Mouse (Mus musculus) spleen, adult 10 weeks (tissue): ENCODE data around the gene Mov10. TPM values are rescaled to one million over a fixed set of nuclear protein-coding genes. Genes with fewer than 3 reads are reported as not detected.

Experiments used
- polyA plus RNA-seq: library from polyadenylated mRNA; stranded (reverse); fragments of 350-450 nt; fragmentation: Illumina TruSeq; extraction: RNeasy Lipid Tissue Mini Kit (QIAGEN cat#74804); gene quantifications from one replicate; pipeline ENCODE4 v1.2.3, GENCODE M21; 2015; ENCODE audit warnings: low replicate concordance; ENCODE audit not compliant: insufficient read depth

The Mov10 gene
- 11.7 TPM for polyA plus RNA-seq

DNA sequence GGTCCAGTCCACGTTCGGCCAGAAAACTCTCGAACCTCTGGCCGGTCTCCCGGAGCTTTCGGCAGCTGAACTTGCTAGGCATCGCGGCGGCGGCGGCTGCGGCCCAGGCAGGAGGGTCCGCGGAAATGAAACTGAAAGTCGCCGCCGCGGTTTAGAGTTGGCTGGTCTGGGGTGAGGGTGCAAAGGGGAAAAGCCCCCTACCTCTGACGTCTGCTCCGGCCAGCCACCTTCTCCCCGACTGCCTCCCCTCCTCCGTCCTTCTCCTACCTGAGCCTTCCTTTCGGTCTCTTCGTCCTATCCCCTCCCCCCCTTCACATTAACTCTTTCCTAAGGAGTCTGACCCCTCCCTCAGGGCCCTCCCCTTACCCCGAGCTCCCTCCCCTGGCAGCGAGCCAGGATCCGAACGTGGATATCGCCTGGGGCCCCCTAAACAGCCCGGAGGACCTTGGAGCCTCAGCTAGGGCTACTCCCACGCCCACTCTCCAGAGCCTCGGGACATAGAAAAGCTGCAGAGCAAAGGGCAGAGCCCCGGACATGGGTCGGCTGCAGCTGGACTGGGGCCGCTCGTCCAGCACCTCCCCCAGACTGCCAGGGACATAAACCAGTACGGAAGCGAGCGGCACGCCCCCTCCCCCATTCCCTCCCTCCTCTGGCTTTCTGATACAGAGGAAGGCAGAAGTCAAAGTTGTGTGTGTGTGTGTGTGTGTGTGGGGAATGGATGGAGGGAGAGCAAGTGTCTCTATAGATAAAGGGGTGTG lies at the start of gene Mov10:
Gene Mov10, minus strand, starts transcription at position 573 of the 758 bp plus-strand sequence.

DNA sequence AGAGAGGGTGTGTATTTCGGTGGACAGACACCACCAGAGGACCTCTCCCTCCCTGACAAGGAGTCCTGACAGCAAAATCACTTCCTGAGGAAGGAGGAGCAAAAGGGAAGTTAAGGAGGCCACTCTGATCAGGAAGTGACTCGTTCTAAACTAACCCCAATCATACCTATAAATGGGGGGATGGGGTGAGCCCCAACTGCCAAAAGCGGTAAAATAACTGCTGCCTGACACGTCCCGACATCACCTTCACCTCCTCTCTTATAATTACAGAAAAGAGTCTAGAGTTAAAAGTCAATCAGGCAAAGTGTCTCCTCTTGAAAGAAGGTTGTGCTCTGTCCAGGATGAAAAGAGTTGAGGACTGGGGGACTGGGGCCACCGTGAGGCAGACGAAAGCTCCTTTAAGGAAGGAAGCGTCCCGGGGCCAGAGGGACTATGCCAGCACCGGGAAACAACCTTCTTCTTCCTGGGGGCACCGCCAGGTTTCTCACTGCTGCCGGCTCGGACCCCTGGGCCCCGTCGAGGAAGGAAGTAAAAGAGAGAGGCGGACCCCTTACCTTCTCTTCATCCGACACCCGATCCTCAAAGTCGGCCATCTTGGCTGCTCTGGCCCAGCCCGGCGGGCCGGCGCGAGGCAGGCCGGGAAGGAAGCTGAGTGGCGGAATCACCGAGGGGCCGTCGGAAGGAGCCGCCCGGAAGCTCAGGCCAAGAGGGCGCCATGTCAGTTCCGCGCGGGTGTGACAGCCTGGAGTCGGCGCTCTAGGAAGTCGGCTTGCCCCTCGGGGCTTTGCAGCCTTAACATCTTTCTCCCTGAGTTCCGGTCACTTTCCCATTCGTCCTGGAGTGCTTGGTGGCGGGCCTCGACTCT lies 45.7 kb upstream of the Mov10 start, which contains the start of the genes St7l and Capza1:
Gene St7l, plus strand, starts transcription at position 220 of the 865 bp plus-strand sequence.
Gene Capza1, minus strand, starts transcription at position 720 of the 865 bp plus-strand sequence.

DNA sequence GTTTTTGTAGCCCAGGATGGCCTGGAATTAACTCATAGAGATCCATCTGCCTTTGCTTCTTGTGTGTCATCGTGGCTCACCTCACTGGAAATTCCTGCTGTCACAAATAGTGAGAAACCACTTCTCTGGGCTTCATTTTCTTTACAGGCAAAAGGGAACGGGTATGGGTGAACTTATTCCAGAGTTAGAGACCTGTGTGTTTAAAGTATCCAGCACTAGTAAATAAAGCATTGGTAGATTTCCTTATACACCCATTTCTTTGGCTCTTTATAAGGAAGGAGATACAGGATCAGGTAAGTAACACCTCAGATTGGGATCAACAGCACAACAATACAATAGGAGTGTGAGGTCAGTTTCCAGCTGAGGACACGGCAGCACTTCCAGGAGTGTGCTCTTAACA lies 30.3 kb downstream of the Mov10 start, which contains the start of gene Rhoc:
Gene Rhoc, plus strand, starts transcription at position 301 of the 400 bp plus-strand sequence.

DNA sequence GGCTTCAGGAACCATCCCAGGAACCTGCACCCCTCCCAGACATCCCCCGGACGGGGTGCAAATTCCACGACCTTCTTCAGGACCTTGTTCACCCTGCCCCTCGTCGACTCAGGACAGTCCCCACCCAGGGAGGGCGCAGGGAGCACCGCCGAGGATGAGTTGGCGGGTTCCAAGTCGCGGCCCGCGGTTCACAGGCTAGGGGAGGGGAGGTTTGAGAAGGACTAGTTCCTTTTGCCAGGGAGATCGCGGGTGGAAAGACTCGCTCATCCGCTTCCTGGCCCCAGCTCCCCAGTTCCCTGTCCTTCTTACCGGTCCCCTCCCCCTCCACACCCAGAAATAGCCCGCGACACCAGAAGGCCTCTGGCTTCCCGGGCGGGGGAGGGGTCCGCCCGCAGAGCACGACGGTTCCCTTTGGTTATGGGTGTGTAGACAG lies 36.9 kb downstream of the Mov10 start, which contains the start of gene Fam19a3:
Gene Fam19a3, minus strand, starts transcription at position 370 of the 433 bp plus-strand sequence.

DNA sequence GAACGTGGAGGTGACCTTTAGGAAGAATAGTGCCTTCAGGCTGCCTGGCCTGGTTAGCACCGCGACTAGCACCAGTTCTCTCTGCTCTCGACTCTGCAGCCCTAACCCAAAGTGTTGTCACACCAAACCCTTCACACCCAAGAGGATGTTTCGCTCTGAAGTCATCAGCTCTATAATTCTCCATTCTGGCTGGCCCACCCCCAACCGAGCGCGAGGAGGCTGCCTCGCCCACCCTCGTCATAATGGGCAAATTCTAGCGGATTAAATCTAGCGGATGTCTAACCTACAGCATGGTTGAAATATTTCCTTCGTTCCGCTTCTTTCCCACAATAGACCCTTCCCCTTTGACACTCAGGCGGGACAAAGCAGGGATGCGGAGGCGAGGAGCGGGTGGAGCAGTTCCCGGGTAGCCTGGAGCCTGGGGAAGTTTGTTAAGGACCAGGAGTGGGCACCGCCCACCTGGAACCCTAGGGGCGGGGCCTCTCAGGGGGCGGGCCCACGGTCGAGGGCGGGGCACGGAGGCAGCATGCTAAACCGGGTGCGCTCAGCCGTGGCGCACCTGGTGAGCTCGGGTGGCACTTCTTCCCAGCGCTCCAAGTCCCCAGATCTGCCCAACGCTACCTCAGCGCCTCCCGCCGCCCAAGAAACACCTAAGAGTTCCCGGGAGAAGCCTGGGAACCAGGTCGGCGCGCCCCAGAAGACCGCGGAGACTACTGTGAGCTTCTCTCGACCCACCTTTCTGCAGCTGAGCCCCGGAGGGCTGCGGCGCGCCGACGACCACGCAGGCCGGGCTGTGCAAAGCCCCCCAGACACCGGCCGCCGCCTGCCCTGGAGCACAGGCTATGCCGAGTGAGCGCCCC lies 37.6 kb downstream of the Mov10 start, which contains the start of gene Ppm1j:
Gene Ppm1j, plus strand, starts transcription at position 496 of the 860 bp plus-strand sequence.

Other genes with a start within 250 kb of the Mov10 start
- 49.9 TPM for gene Slc16a1, start 179.9 kb downstream of the Mov10 start, polyA plus RNA-seq
- 3.7 TPM for gene Ppm1j, start 37.5 kb downstream of the Mov10 start, polyA plus RNA-seq
- 0.57 TPM for gene Fam19a3, start 36.7 kb downstream of the Mov10 start, polyA plus RNA-seq
- 17.6 TPM for gene Rhoc, start 30.2 kb downstream of the Mov10 start, polyA plus RNA-seq
- 19.2 TPM for gene St7l, start 45.4 kb upstream of the Mov10 start, polyA plus RNA-seq
- 351 TPM for gene Capza1, start 45.9 kb upstream of the Mov10 start, polyA plus RNA-seq
- gene Wnt2b, start 143.4 kb upstream of the Mov10 start, polyA plus RNA-seq = 0.80 TPM
- gene Cttnbp2nl, start 234.6 kb upstream of the Mov10 start, polyA plus RNA-seq = 9.3 TPM
- not detected for gene 4930564D02Rik, start 248.3 kb upstream of the Mov10 start, polyA plus RNA-seq